Mouse (Mus musculus) CH12.LX (cell line): ENCODE measurements at regions not wholly inside any gene's neighbourhood (a gene's known extent, or its start where the extent isn't known, plus 50 kb on each side); places are given as distances from the start of the nearest gene placed in this dataset.

Source experiments
- DNase-seq: peaks from one replicate; pipeline ENCODE4 v3.0.0-alpha.2; 2013; ENCODE audit errors: extremely low read depth
- H3K27ac ChIP-seq: 2 replicates; pipeline ENCODE4 v1.5.1; 2012; ENCODE audit warnings: low read depth, mild to moderate bottlenecking, control low read depth, moderate library complexity; ENCODE audit not compliant: insufficient read depth
- H3K27me3 ChIP-seq: replicated peaks from 2 replicates; pipeline ENCODE3; 2012; ENCODE audit warnings: inconsistent platforms
- H3K36me3 ChIP-seq, 2 experiments: replicated peaks in 1 of 2; 2 replicates each; pipeline versions ENCODE3 to v1.6.1; 2012; ENCODE audit warnings: inconsistent platforms in 1 of 2, low read length in 1 of 2, mild to moderate bottlenecking in 1 of 2, mixed read lengths in 1 of 2, moderate library complexity in 1 of 2; ENCODE audit not compliant: control insufficient read depth in 1 of 2, insufficient read depth in 1 of 2
- H3K4me1 ChIP-seq, 2 experiments: 2 replicates each; pipeline ENCODE4 v1.6.1; 2012; ENCODE audit warnings: inconsistent platforms in 1 of 2, moderate library complexity in 1 of 2; ENCODE audit not compliant: insufficient read depth in 2 of 2, control insufficient read depth in 1 of 2
- H3K4me2 ChIP-seq: 2 replicates; pipeline ENCODE4 v1.6.1; 2012; ENCODE audit warnings: low read depth, mild to moderate bottlenecking, control low read depth; ENCODE audit not compliant: poor library complexity, insufficient read depth, severe bottlenecking
- H3K4me3 ChIP-seq, 3 experiments: fragments of 150-350 bp in 1 of 3; sonication (generic) in 1 of 3; replicated peaks in 1 of 3; 2 replicates each; pipeline versions ENCODE3 to v1.5.1; 2011 to 2012; ENCODE audit warnings: low read depth in 2 of 3, low read length in 2 of 3, mild to moderate bottlenecking in 2 of 3, moderate library complexity in 2 of 3, control low read depth in 1 of 3, improper control_type of control experiment in 1 of 3, inconsistent platforms in 1 of 3, mixed read lengths in 1 of 3; ENCODE audit not compliant: poor library complexity in 1 of 3
- H3K79me2 ChIP-seq: replicated peaks from 2 replicates; pipeline ENCODE4 v1.6.1; 2012; ENCODE audit warnings: mild to moderate bottlenecking, moderate library complexity; ENCODE audit not compliant: control insufficient read depth, poor library complexity, insufficient read depth, severe bottlenecking; ENCODE audit errors: extremely low read depth
- H3K9ac ChIP-seq: 2 replicates; pipeline ENCODE4 v1.6.1; 2012; ENCODE audit warnings: low read depth, mild to moderate bottlenecking, control low read depth, moderate library complexity; ENCODE audit not compliant: insufficient read depth
- H3K9me3 ChIP-seq: replicated peaks from 2 replicates; pipeline ENCODE3; 2012; ENCODE audit warnings: low read length, inconsistent platforms, mixed read lengths
- CHD2 ChIP-seq: IDR thresholded peaks from 2 replicates; pipeline ENCODE4 v1.6.1; 2011; ENCODE audit warnings: low read length, improper control_type of control experiment
- EP300 ChIP-seq: IDR thresholded peaks from 2 replicates; pipeline ENCODE4 v1.6.1; 2011; ENCODE audit warnings: low read length, improper control_type of control experiment
- ETS1 ChIP-seq: conservative IDR thresholded peaks from 2 replicates; pipeline ENCODE4 v1.6.1; 2012; ENCODE audit warnings: low read depth, mild to moderate bottlenecking, inconsistent platforms, low read length, improper control_type of control experiment, moderate library complexity
- GABPA ChIP-seq: IDR thresholded peaks from 2 replicates; pipeline ENCODE4 v1.6.1; 2012; ENCODE audit warnings: low read depth, low read length, improper control_type of control experiment, inconsistent platforms; ENCODE audit not compliant: insufficient replicate concordance
- HCFC1 ChIP-seq: IDR thresholded peaks from 2 replicates; pipeline ENCODE4 v1.6.1; 2012; ENCODE audit warnings: low read depth, mild to moderate bottlenecking, inconsistent platforms, low read length, improper control_type of control experiment
- KAT2A ChIP-seq: IDR thresholded peaks from 2 replicates; pipeline ENCODE4 v1.6.1; 2012; ENCODE audit warnings: low read length, improper control_type of control experiment, inconsistent platforms; ENCODE audit not compliant: insufficient replicate concordance
- MAFK ChIP-seq: IDR thresholded peaks from 2 replicates; pipeline ENCODE4 v1.6.1; 2011; ENCODE audit warnings: low read length, improper control_type of control experiment; ENCODE audit not compliant: insufficient replicate concordance
- MEF2A ChIP-seq: IDR thresholded peaks from 2 replicates; pipeline ENCODE4 v1.6.1; 2014; ENCODE audit warnings: low read depth, mild to moderate bottlenecking, inconsistent platforms, low read length, improper control_type of control experiment, borderline replicate concordance
- MXI1 ChIP-seq: IDR thresholded peaks from 2 replicates; pipeline ENCODE4 v1.6.1; 2011; ENCODE audit warnings: mild to moderate bottlenecking, low read depth, low read length, improper control_type of control experiment
- MYC ChIP-seq: IDR thresholded peaks from 2 replicates; pipeline ENCODE4 v1.6.1; 2011; ENCODE audit warnings: low read depth, mild to moderate bottlenecking, improper control_type of control experiment, low read length
- RAD21 ChIP-seq: IDR thresholded peaks from 2 replicates; pipeline ENCODE4 v1.6.1; 2011; ENCODE audit warnings: low read depth, mild to moderate bottlenecking, low read length, improper control_type of control experiment, moderate library complexity
- RCOR1 ChIP-seq: conservative IDR thresholded peaks from 2 replicates; pipeline ENCODE4 v1.6.1; 2012; ENCODE audit warnings: low read depth, mild to moderate bottlenecking, inconsistent platforms, low read length, improper control_type of control experiment
- TCF12 ChIP-seq: IDR thresholded peaks from 2 replicates; pipeline ENCODE4 v1.6.1; 2014; ENCODE audit warnings: low read depth, mild to moderate bottlenecking, inconsistent platforms, low read length, improper control_type of control experiment
- USF2 ChIP-seq: conservative IDR thresholded peaks from 2 replicates; pipeline ENCODE4 v1.6.1; 2011; ENCODE audit warnings: low read depth, low read length, improper control_type of control experiment
- ZKSCAN1 ChIP-seq: IDR thresholded peaks from 2 replicates; pipeline ENCODE4 v1.6.1; 2012; ENCODE audit warnings: low read depth, inconsistent platforms, low read length, improper control_type of control experiment, borderline replicate concordance
- ZMIZ1 ChIP-seq: IDR thresholded peaks from 2 replicates; pipeline ENCODE4 v1.6.1; 2012; ENCODE audit warnings: low read depth, mild to moderate bottlenecking, inconsistent platforms, low read length, improper control_type of control experiment
- ZNF384 ChIP-seq: IDR thresholded peaks from 2 replicates; pipeline ENCODE4 v1.6.1; 2012; ENCODE audit warnings: low read depth, low read length, improper control_type of control experiment, inconsistent platforms
- dilution Hi-C: fragments of 300-500 bp; cut with MboI; formaldehyde crosslinking; loops from 2 replicates; pipeline ENCODE4 v1.14.3; 2020; ENCODE audit warnings: low sequenced_read_pairs; ENCODE audit not compliant: extremely low pct_unique_long_range_greater_than_20kb, extremely low pct_ligation_motif_present
- in situ Hi-C: fragments of 300-500 bp; cut with MboI; formaldehyde crosslinking; loops from 3 replicates; pipeline ENCODE4 v1.14.3; 2019; ENCODE audit warnings: low sequenced_read_pairs, low pct_ligation_motif_present, low pct_unique_long_range_greater_than_20kb, mixed read lengths

GRCm38 (mm10) chr1:13059616-13060320 is 1645.9 kb downstream of the A830018L16Rik start:
- no peak for TF ChIP-seq ZKSCAN1
- TF ChIP-seq KAT2A, result no peak
- TF ChIP-seq ETS1, result no peak
- no peak for TF ChIP-seq CHD2
- no peak for TF ChIP-seq HCFC1
- TF ChIP-seq MXI1, result no peak
- TF ChIP-seq RCOR1, result no peak
- TF ChIP-seq ZNF384, result no peak
- no peak for TF ChIP-seq MEF2A
- no peak for TF ChIP-seq ZMIZ1
- TF ChIP-seq GABPA, result no peak
- no peak for TF ChIP-seq RAD21
- no peak for TF ChIP-seq EP300
- no peak for TF ChIP-seq USF2
- TF ChIP-seq MAFK, result no peak
- no peak for TF ChIP-seq MYC
- no peak for TF ChIP-seq TCF12
- Histone ChIP-seq H3K4me3 (no peak overlapping the region), H3K4me2 (no peak overlapping the region), H3K79me2 (no peaks in the 10 kb centered on the region), H3K27ac (no peak overlapping the region), H3K4me1 (peaks cover 0 to 4% of the 10 kb centered on the region in 2 experiments; a peak in 2 of 4 replicates), H3K36me3 (no peaks in the 10 kb centered on the region), H3K9ac (no peak overlapping the region), H3K9me3 (no peaks in the 10 kb centered on the region), H3K27me3 (no peaks in the 10 kb centered on the region)
- DNase-seq, result no peak
- dilution Hi-C loops (no loop called here), in situ Hi-C loops (loop anchor here (10.0 to 25.0 kb wide), 2 partner anchors 75 to 478 kb away; no protein-coding TSS in a partner anchor)
